Mouse (Mus musculus) liver, embryonic 14.5 days (tissue): ENCODE data around the gene Reep3. TPM values are rescaled to one million over a fixed set of nuclear protein-coding genes. Genes with fewer than 3 reads are reported as not detected.
A peak's percentile ranks its signal among the peaks of the same experiment; 100 is the strongest.

ENCODE experiments used
- ATAC-seq: fragments of 200-750 bp; cut with Nextera tagmentation; 2 replicates; pipeline ENCODE4 v1.8.0; 2017; ENCODE audit warnings: moderate number of reproducible peaks, mild to moderate bottlenecking, moderate library complexity; ENCODE audit not compliant: insufficient read depth
- DNase-seq, 3 experiments: peaks; one replicate each; pipeline ENCODE4 v3.0.0-alpha.2; 2012 to 2013; ENCODE audit warnings: low read depth in 3 of 3, low spot score in 3 of 3
- H3K27ac ChIP-seq: fragments of 300-500 bp; sonication (generic); 2 replicates; pipeline ENCODE4 v1.5.1; 2014; ENCODE audit warnings: moderate library complexity, mild to moderate bottlenecking, control low read depth, inconsistent platforms
- H3K27me3 ChIP-seq: fragments of 300-500 bp; sonication (generic); 2 replicates; pipeline ENCODE4 v1.6.1; 2014; ENCODE audit warnings: mild to moderate bottlenecking, low read length, moderate library complexity; ENCODE audit not compliant: control insufficient read depth, insufficient read depth
- H3K36me3 ChIP-seq: fragments of 300-500 bp; sonication (generic); replicated peaks from 2 replicates; pipeline ENCODE4 v1.6.1; 2014; ENCODE audit warnings: low read depth; ENCODE audit not compliant: control insufficient read depth, insufficient read depth
- H3K4me1 ChIP-seq, 2 experiments: fragments of 200-500 bp in 1 of 2; fragments of 300-500 bp in 1 of 2; sonication (generic) in 1 of 2; replicated peaks; 2 replicates each; pipeline ENCODE4 v1.6.1; 2012 to 2014; ENCODE audit warnings: antibody characterized with exemption in 1 of 2, inconsistent platforms in 1 of 2, low read length in 1 of 2; ENCODE audit not compliant: control insufficient read depth in 2 of 2, insufficient read depth in 2 of 2
- H3K4me2 ChIP-seq: fragments of 300-500 bp; sonication (generic); 2 replicates; pipeline ENCODE4 v1.6.1; 2014; ENCODE audit warnings: low read depth, mild to moderate bottlenecking, control low read depth, moderate library complexity
- H3K4me3 ChIP-seq, 2 experiments: fragments of 200-500 bp in 1 of 2; fragments of 300-500 bp in 1 of 2; sonication (generic) in 1 of 2; 2 replicates each; pipeline ENCODE4 v1.5.1; 2012 to 2014; ENCODE audit warnings: low read depth in 2 of 2, low read length in 2 of 2, mild to moderate bottlenecking in 2 of 2, control low read depth in 1 of 2, inconsistent platforms in 1 of 2, moderate library complexity in 1 of 2; ENCODE audit not compliant: insufficient read depth in 1 of 2
- H3K9ac ChIP-seq: fragments of 300-500 bp; sonication (generic); replicated peaks from 2 replicates; pipeline ENCODE4 v1.6.1; 2014; ENCODE audit warnings: mild to moderate bottlenecking, control low read depth, moderate library complexity
- H3K9me3 ChIP-seq: fragments of 300-500 bp; sonication (generic); 2 replicates; pipeline ENCODE4 v1.6.1; 2016; ENCODE audit warnings: low read length, mixed read lengths; ENCODE audit not compliant: control insufficient read depth
- CTCF ChIP-seq: IDR thresholded peaks from 2 replicates; pipeline ENCODE4 v1.5.1; 2016; ENCODE audit warnings: antibody characterized with exemption, low read depth, control low read depth
- EP300 ChIP-seq: IDR thresholded peaks from 2 replicates; pipeline ENCODE4 v1.6.1; 2016; ENCODE audit warnings: antibody characterized with exemption, low read depth
- WGBS: fragments of 180-500 bp; shearing (Covaris S2); extraction: QIAGEN DNeasy Blood & Tissue Kit; methylation state at CpG from one replicate; pipeline ENCODE4 v1.1.7; 2014; ENCODE audit not compliant: insufficient replicate concordance; 5-methylcytosine and 5-hydroxymethylcytosine counted together
- polyA plus RNA-seq, 2 experiments: library from polyadenylated mRNA; depleted of rRNA in 1 of 2; stranded (reverse) in 1 of 2; unstranded in 1 of 2; fragments of >200 nt; fragmentation: Nextera tagmentation in 1 of 2; extraction: Ambion mirVana in 1 of 2; gene quantifications; 2 replicates each; pipeline versions ENCODE4 v1.2.1 to v1.2.3; 2012 to 2014

The Reep3 gene
- polyA plus RNA-seq, 2 experiments, result 3.9 to 5.1 TPM

- H3K4me3 ChIP-seq, result no peak overlapping the region
- H3K9ac ChIP-seq, result no peak overlapping the region
- DNase-seq, result no peak
- no peak overlapping the region for H3K4me2 ChIP-seq
- no peaks in the 10 kb centered on the region for H3K9me3 ChIP-seq
- no peaks in the 10 kb centered on the region for H3K27me3 ChIP-seq
- 66% methylated on average over 4 of the region's 4 CpGs for WGBS
- H3K27ac ChIP-seq, result no peak overlapping the region
- no peak for TF ChIP-seq EP300
- TF ChIP-seq CTCF, result no peak
- no peak for ATAC-seq
- no peaks in the 10 kb centered on the region for H3K36me3 ChIP-seq
- H3K4me1 ChIP-seq, result no peaks in the 10 kb centered on the region
Observed at GRCm38 (mm10) chr10:67016615-67017278, 80.0 kb downstream of the Reep3 start.

GRCm38 (mm10) chr10:67014746-67015145 lies 82.0 kb downstream of the Reep3 start:
- Histone ChIP-seq H3K4me2 (no peak overlapping the region), H3K4me3 (no peak overlapping the region), H3K9ac (no peak overlapping the region), H3K27ac (no peak overlapping the region), H3K4me1 (no peaks in the 10 kb centered on the region), H3K27me3 (no peaks in the 10 kb centered on the region), H3K36me3 (no peaks in the 10 kb centered on the region), H3K9me3 (no peaks in the 10 kb centered on the region)
- TF ChIP-seq EP300 (no peak), CTCF (no peak)
- DNase-seq (no peak), ATAC-seq (no peak)
- WGBS, result 77% methylated on average over 12 of the region's 12 CpGs

GRCm38 (mm10) chr10:67010521-67010920 lies 86.2 kb downstream of the Reep3 start:
- Histone ChIP-seq H3K27ac (no peak overlapping the region), H3K27me3 (no peaks in the 10 kb centered on the region), H3K4me2 (no peak overlapping the region), H3K36me3 (no peaks in the 10 kb centered on the region), H3K9ac (no peak overlapping the region), H3K4me3 (no peak overlapping the region), H3K9me3 (no peaks in the 10 kb centered on the region), H3K4me1 (no peaks in the 10 kb centered on the region)
- ATAC-seq (no peak), DNase-seq (no peak)
- 81% methylated on average over 12 of the region's 12 CpGs for WGBS
- TF ChIP-seq CTCF (no peak), EP300 (no peak)

- Histone ChIP-seq H3K4me2 (peak overlapping the region; percentile 78), H3K27ac (peak overlapping the region; percentile 18), H3K9me3 (no peaks in the 10 kb centered on the region), H3K9ac (peak overlapping the region; percentile 53), H3K36me3 (no peaks in the 10 kb centered on the region), H3K27me3 (no peaks in the 10 kb centered on the region), H3K4me1 (peaks cover 3 to 12% of the 10 kb centered on the region in 2 experiments; a peak in 3 of 4 replicates), H3K4me3 (peak overlapping the region; percentile 28 to 50)
- DNase-seq (no peak), ATAC-seq (no peak)
- WGBS, result 1% methylated on average over 12 of the region's 12 CpGs
- TF ChIP-seq CTCF (no peak), EP300 (no peak)
Observed at GRCm38 (mm10) chr10:67004527-67005042, 92.2 kb downstream of the Reep3 start.

- Histone ChIP-seq H3K27me3 (no peaks in the 10 kb centered on the region), H3K4me3 (peak overlapping the region; percentile 28 to 50), H3K4me1 (peaks cover 3 to 12% of the 10 kb centered on the region in 2 experiments; a peak in 3 of 4 replicates), H3K27ac (peak overlapping the region; percentile 44), H3K4me2 (peak overlapping the region; percentile 78), H3K9ac (peak overlapping the region; percentile 53), H3K36me3 (no peaks in the 10 kb centered on the region), H3K9me3 (no peaks in the 10 kb centered on the region)
- peak; percentile 74 for ATAC-seq
- 1% methylated on average over 22 of the region's 22 CpGs for WGBS
- TF ChIP-seq EP300 (no peak), CTCF (no peak)
- DNase-seq, result peak in 2 of 3 experiments; percentile 38 to 43
Observed at GRCm38 (mm10) chr10:67003743-67004526, 92.8 kb downstream of the Reep3 start.
